Mouse (Mus musculus) embryo, embryonic 9.5 days (tissue): ENCODE measurements at regions not wholly inside any gene's neighbourhood (a gene's known extent, or its start where the extent isn't known, plus 50 kb on each side); places are given as distances from the start of the nearest gene placed in this dataset.

Experiments used
- DNase-seq: peaks from one replicate; pipeline ENCODE4 v3.0.0-alpha.2; 2017; ENCODE audit errors: extremely low spot score

DNA sequence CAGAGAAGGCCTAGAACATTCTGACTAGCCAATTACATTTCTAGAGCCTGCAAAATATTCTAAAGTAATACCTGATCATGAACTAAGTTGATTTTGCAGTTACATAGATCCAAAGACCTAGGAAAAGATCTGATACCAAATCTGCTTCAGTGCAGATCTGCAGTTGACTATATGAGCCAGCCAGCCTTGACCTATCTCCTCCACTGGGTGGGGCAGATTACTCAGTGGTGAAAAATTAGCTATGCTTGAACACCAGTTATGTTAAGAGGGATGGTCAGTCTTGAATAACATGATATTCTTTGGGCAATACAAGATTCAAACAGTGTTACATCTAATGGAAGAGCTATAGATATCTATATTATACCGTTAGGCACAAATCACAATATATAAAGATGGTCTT lies 269.0 kb downstream of the Gm11361 start:
- DNase-seq: no peak

DNA sequence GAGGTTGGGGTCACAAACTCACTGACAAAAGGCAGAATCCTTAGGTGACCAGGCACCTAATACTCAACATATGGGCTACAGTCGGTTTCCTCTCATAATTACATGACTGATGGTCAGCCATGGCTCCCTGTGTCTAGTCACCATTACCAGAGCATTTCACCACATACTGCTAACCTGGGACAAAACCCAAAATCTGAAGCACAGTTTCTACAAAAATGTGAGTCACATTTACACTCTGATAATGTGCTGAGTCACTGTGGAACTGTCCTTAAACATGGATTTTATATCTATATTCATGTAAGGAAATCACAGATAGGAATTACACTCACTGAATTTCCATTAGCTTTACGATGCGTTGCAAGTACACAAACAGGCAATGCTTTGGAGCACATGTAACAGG lies 267.1 kb downstream of the Gm11361 start:
- DNase-seq: no peak

DNA sequence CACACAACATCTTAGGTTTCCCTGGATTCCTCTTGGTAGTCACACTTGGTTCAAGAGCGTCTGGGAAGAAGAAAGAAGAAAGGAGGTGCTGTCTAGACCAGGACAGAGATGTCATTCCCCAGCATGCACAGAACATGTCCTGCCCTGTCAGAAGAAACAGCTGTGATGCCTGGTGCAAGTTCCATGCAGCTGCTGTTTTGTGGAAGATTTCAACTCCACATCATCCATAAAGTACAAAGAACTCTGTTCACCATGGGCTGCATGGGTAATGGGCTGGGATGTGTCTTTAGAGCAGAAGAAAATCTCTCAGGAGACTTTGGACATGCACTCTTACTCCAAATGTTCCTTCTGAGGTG lies 262.8 kb downstream of the Gm11361 start:
- no peak for DNase-seq

DNA sequence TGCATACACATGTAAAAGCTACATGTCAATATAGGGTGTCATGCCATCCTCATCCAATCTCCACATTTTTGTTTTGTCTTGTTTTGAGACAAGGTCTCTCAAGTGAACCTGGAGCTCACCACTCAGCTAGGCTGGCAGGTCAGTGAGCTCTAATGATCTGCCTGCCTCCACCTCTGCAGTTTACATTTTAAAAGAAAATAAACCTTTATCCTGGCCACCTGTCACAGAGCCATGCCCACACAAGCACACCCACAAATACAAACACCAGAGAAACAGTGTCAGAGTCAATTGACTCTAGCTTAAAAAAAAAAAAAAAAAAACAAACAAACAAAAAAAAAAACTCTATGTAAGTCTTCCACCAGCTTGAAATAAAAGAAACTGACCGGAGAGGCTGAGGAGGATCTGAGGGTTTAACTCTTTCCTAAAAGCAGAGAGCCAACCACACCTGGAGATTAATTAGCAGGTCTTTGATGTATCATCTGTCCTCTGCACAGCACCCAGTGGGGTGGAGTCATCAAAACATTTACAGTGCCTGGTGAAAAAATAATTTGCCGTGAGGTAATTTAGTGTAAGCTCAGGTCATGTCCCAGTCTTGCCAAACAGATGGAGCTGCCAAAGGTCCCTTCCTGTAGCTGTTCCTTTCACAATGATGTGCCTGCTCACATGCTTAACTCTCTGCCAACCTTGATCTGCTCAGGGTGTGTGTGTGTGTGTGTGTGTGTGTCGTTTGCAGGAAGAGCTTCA lies 262.2 kb downstream of the Gm11361 start:
- no peak for DNase-seq

DNA sequence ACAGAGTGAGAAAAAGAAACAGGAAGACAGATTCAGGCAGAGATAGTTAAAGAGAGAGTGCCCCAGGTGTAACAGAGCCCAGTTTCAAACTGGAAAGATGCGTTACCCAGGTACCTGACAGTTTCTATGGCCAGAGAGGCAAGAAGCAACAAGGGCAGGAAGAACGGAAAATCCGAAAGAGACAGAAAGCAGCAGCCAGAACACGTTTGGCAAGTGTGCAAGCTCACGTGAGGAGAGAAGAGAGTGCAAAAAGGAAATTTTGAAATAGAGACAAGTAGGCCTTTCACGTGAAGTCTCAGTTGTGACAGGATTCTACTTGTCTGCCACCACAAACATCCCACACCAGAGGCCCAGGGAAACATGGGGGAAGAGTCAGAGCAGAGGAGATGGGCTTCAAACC lies 259.8 kb downstream of the Gm11361 start:
- DNase-seq: no peak

GRCm38 (mm10) chr13:28516636-28517035 lies 259.3 kb downstream of the Gm11361 start:
- no peak for DNase-seq

DNA sequence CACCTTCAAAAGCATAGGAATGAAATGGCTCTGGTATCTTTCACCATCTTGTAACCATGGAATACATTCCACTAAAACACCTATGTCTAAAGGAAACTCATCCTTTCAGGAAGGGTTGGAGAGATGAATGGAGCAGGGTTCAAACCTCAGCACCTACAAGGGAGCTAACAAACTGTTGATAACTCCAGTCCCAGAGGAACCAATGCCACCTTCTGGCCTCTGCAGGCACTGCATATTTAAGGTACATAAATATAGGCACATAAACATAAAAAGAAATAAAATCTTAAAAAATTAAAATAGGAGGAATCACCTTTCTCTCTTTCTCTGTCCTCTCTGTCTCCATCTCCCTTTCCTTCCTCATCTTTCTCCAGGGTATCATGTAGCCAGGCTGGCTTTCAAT lies 256.9 kb downstream of the Gm11361 start:
- DNase-seq: no peak

DNA sequence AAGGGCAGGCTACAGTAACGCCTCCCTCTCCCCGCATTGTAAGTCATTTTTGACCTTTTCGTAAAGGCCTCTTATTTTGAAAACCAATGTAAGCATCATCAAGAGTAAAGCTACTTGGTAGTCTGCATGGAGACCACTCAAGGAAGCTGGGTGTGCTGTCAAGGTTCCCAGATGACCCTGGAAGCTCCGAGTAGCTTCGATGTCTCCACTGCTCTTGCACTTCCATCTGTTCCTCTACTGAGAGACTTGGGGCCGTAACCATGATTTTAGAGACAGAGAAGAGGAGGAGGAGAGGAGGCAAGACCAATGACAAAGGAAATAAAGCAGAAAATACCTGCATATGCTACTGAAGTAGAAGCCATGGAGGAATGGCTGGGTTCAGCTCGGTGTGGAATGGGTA lies 256.0 kb downstream of the Gm11361 start:
- no peak for DNase-seq

DNA sequence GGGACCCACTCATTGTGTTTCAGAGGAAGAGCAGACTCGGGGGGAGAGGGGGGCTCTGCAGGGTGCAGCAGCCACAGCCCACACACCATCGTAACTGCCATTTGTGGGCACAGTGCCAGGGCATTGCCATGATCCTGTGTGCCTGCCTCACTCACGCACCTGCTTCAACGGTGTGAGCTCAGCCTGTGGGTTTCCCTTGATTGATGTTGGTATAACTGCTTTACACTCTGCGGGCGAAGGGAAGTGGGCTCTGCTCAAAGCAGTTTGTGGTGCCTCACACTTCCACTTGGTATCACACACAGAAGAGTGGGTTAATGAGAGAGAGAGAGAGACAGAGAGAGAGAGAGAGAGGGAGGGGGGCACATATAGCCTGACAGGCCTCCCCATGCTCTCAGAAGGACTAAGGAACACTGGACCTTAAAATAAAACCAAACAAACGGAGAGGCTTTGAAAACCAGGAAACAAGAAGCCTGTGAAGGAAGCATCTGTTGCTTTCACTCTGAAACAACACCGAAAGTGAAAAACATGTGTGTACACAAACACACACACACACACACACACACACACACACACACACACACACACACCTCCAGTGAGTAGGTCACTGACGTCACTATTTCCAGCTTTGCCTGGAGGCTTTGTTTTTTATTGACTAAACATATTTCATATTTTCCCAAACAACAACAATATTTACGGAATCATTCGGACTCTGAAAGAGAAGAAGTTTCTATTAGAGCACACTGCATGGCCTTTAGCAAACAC lies 255.4 kb downstream of the Gm11361 start:
- DNase-seq: no peak

DNA sequence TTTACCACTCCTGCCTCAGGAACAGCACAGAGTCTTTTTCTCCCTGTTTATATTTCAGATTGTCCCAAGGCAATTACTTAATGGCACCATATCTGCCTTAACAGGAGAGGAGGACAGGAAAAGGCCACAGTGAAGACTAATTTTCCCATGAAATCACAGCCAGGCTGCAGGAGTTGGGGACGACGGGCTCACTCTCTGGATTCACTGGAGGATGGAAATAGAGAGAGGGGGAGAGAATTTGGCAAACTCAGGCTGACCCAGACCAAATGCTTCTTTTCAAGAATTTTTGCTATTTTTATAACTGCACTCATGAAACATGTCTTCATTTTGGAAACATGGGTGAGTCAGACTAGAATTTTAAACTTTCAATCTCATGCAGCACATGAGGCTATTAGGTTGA lies 250.9 kb downstream of the Gm11361 start:
- no peak for DNase-seq

DNA sequence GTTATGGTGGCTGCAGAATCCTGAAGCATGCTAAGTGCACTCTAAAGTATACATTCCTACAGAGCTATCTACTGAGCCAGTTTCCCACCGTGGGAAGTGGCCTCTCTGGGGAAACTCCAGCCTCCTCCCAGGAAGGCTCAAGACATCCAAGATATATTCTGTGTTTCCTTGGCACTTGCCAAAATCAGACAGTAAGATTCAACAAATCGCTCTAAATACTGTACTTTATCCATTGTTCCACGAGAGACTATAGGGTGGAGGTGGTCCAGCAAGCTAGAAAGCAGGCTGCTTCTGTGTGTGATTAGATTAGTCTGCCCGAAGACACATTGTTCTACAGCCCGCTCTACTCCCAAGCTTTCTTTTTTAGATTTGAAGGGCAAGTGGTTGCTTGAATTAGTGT lies 250.5 kb downstream of the Gm11361 start:
- DNase-seq: no peak

GRCm38 (mm10) chr13:28504340-28504739 lies 247.0 kb downstream of the Gm11361 start:
- DNase-seq: no peak

- peak; percentile 20 for DNase-seq
Measured at GRCm38 (mm10) chr13:28502171-28502570, 244.8 kb downstream of the Gm11361 start.

- DNase-seq: no peak
Measured at GRCm38 (mm10) chr13:28500697-28501096, 243.4 kb downstream of the Gm11361 start.

- DNase-seq: no peak
Measured at GRCm38 (mm10) chr13:28497483-28497882, 240.2 kb downstream of the Gm11361 start.

DNA sequence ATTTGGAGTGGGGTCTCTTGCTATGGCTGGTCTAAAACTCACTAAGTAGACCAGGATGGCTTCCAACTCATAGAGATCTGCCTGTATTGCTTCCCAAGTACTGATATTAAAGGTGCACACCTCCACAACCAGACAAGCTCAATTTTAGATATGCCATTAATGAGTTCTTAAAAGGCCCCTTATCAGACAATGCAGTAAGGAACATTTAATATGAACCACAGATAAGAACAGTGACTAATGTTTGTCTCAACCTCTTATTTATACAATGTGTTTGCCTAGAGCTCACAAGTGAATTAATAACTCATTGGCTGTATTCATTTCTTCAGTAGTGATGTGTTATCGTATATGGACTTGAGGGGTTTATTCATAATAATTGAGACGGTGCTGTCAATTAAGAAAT lies 234.7 kb downstream of the Gm11361 start:
- no peak for DNase-seq

- no peak for DNase-seq
Measured at GRCm38 (mm10) chr13:28483727-28484126, 226.4 kb downstream of the Gm11361 start.

- peak; percentile 18 for DNase-seq
Measured at GRCm38 (mm10) chr13:28481224-28481965, 224.1 kb downstream of the Gm11361 start.

- DNase-seq: no peak
Measured at GRCm38 (mm10) chr13:28466151-28466550, 208.8 kb downstream of the Gm11361 start.

DNA sequence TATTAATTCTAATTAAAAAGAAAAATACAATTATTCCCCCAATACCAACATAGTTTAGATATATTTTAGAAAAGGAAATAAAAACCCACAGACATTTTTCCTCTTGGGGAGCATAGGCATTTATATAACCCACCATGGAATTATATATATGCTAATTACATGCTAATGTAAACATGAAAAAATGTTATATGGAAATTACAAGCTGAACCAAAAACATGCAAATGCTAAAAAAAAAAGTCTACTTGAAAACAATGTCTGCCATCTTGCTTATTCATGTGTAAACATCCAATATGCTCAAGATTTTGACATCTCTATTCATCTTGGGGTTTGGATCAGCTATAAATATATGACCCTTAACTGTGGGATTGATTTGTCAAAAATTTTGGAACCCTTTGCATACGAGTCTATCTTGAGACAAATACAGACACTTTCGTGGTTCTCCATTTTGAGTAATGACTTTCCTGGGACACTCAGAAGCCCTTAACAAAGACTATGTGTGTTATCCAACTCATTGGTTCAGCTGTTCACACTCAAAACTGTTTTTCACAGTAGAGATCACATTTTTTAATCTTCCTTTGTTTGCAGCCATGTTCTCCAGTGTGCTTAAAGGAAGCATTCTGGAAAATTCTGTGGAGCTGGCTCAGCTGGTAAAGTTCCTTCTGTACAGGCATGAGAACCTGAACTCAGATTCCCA lies 208.0 kb downstream of the Gm11361 start:
- no peak for DNase-seq

DNA sequence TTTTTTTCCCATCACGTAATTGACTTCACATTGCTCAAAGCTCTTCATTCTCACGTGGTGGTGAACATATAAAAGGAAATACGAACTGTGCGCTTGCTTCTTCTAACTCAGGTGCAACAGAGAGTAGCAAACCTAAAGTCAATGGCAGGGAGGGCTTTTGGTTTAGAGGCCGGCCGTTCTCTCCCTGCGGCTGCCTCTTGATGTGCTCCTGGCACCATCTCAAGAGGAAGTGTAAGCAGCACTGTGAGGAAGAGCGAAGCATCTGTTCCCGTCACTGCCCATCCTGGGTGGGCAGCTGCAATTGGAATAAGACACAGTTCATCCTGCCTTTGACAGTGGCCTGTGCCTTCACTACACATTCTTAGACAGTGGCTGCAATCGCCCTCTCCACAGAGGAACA lies 204.0 kb downstream of the Gm11361 start:
- no peak for DNase-seq

DNA sequence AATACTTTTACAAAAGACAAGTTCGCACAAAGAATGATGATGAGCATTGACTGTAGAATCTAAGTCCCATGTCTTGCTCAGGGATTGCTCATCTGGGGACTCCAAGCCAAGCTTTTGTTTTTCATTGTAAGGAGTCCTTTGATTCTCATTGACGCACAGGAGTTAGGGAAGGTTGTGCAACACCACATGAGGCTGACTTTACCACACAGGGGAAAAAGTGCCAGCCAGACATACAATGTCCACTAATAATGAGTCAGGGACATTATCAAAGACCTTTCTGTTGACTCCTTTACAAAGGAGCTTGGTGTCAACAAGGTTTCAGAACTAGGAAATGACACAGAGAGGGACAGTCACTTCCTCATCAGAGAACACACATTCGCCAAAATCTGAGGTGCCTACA lies 200.1 kb downstream of the Gm11361 start:
- DNase-seq: no peak
